Mouse (Mus musculus): ENCODE measurements at regions not wholly inside any gene's neighbourhood (a gene's known extent, or its start where the extent isn't known, plus 50 kb on each side); places are given as distances from the start of the nearest gene placed in this dataset.

DNA sequence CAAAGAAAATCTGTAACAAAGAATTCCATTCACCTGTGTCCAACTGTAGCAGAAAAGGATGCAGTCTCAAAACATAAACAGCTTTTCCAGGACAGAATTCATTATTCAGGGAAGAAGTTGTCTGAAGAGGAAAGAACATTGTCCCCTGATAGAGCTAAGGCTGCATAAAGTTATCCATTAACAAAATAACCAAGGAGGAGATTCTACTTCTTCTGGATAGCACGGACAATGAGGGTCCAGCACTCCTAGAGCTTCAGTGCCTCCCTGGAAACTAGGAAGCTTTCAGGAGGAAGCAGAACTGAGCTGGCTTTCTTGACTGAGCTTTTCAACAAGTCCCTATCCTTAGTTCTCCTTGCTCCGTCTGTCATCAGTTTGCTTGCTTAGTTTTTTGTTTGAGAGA, 55.2 kb upstream of the Egfr start:
- dilution Hi-C loops (cut with MboI; ENCODE audit: extremely low pct_ligation_motif_present, extremely low pct_unique_long_range_greater_than_20kb, low sequenced_read_pairs) (no loop called here), in situ Hi-C loops (cut with MboI; ENCODE audit: low pct_ligation_motif_present, low pct_unique_long_range_greater_than_20kb, low sequenced_read_pairs) (no loop called here)
- Histone ChIP-seq H3K9ac (ENCODE audit: insufficient read depth, low read depth) (no peak overlapping the region), H3K79me2 (replicated peaks; ENCODE audit: control insufficient read depth, extremely low read depth, insufficient read depth, poor library complexity, severe bottlenecking) (no peaks in the 10 kb centered on the region), H3K4me1 (ENCODE audit: control insufficient read depth in 1 of 2, insufficient read depth in 2 of 2) (peaks cover 4 to 11% of the 10 kb centered on the region in 2 experiments; a peak in 2 of 4 replicates), H3K36me3 (replicated peaks in 1 of 2; ENCODE audit: control insufficient read depth in 1 of 2, insufficient read depth in 1 of 2, low read length in 1 of 2) (no peaks in the 10 kb centered on the region), H3K9me3 (replicated peaks; ENCODE audit: low read length) (no peaks in the 10 kb centered on the region), H3K27me3 (replicated peaks) (no peaks in the 10 kb centered on the region), H3K27ac (ENCODE audit: insufficient read depth, low read depth) (no peak overlapping the region), H3K4me3 (replicated peaks in 1 of 3; ENCODE audit: low read depth in 2 of 3, low read length in 2 of 3, poor library complexity in 1 of 3) (no peak overlapping the region), H3K4me2 (ENCODE audit: insufficient read depth, low read depth, poor library complexity, severe bottlenecking) (no peak overlapping the region)
- TF ChIP-seq ZC3H11A (IDR thresholded peaks at IDR 0.05; ENCODE audit: low read depth, low read length) = no peak
- TF ChIP-seq TCF12 (IDR thresholded peaks at IDR 0.05; ENCODE audit: low read depth, low read length) = no peak
- TF ChIP-seq HCFC1 (IDR thresholded peaks at IDR 0.05; ENCODE audit: low read depth, low read length) = no peak
- no peak for TF ChIP-seq CHD1 (IDR thresholded peaks at IDR 0.05; ENCODE audit: low read depth, low read length)
- TF ChIP-seq POLR2A (IDR thresholded peaks at IDR 0.05; ENCODE audit: low read depth, low read length) = no peak
- TF ChIP-seq TBP (conservative IDR thresholded peaks at IDR 0.05; ENCODE audit: low read depth, low read length) = no peak
- TF ChIP-seq MYC (IDR thresholded peaks at IDR 0.05; ENCODE audit: low read depth, low read length) = no peak
- TF ChIP-seq MXI1 (IDR thresholded peaks at IDR 0.05; ENCODE audit: low read depth, low read length) = no peak
- TF ChIP-seq MAX (IDR thresholded peaks at IDR 0.05; ENCODE audit: low read length) = no peak
- no peak for TF ChIP-seq ZKSCAN1 (IDR thresholded peaks at IDR 0.05; ENCODE audit: borderline replicate concordance, low read depth, low read length)
- TF ChIP-seq JUN (IDR thresholded peaks at IDR 0.05; ENCODE audit: insufficient read depth, low read depth, low read length) = no peak
- no peak for TF ChIP-seq RCOR1 (conservative IDR thresholded peaks at IDR 0.05; ENCODE audit: low read depth, low read length)
- no peak for DNase-seq (ENCODE audit: extremely low read depth)

DNA sequence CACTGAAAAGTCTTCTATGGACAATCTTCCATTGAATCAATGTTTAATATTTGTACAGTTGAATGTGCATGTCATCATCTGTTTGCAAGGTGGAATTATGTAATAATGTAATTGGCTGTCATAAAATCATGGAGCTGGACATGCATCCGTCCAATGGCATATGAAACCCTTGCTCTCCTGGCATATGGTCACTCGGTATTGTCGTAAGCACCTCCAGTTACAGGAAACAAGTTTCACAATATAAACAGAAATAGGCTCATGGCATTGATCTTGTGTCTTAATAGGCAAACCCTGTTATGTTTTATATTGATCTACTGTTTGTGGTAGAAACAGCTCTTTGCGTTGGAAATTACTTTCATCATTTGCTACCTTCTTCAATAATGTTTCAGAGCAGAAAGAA, 50.2 kb upstream of the Egfr start:
- no peaks in the 10 kb centered on the region for H3K36me3 ChIP-seq (replicated peaks in 1 of 2; ENCODE audit: control insufficient read depth in 1 of 2, insufficient read depth in 1 of 2, low read length in 1 of 2)
- no peak overlapping the region for H3K4me2 ChIP-seq (ENCODE audit: insufficient read depth, low read depth, poor library complexity, severe bottlenecking)
- no peak for DNase-seq (ENCODE audit: extremely low read depth)
- no peaks in the 10 kb centered on the region for H3K27me3 ChIP-seq (replicated peaks)
- H3K9ac ChIP-seq (ENCODE audit: insufficient read depth, low read depth) = no peak overlapping the region
- no peaks in the 10 kb centered on the region for H3K9me3 ChIP-seq (replicated peaks; ENCODE audit: low read length)
- no peaks in the 10 kb centered on the region for H3K79me2 ChIP-seq (replicated peaks; ENCODE audit: control insufficient read depth, extremely low read depth, insufficient read depth, poor library complexity, severe bottlenecking)
- TF ChIP-seq MAZ (IDR thresholded peaks at IDR 0.05; ENCODE audit: low read depth, low read length) (no peak), EP300 (IDR thresholded peaks at IDR 0.05; ENCODE audit: low read length) (no peak), MXI1 (IDR thresholded peaks at IDR 0.05; ENCODE audit: low read depth, low read length) (no peak), TBP (conservative IDR thresholded peaks at IDR 0.05; ENCODE audit: low read depth, low read length) (no peak), PAX5 (IDR thresholded peaks at IDR 0.05; ENCODE audit: low read length) (no peak), USF2 (conservative IDR thresholded peaks at IDR 0.05; ENCODE audit: low read depth, low read length) (no peak), RAD21 (IDR thresholded peaks at IDR 0.05; ENCODE audit: low read depth, low read length) (no peak), NRF1 (IDR thresholded peaks at IDR 0.05; ENCODE audit: low read depth, low read length) (no peak), CHD2 (IDR thresholded peaks at IDR 0.05; ENCODE audit: low read length) (no peak), E2F4 (IDR thresholded peaks at IDR 0.05; ENCODE audit: insufficient replicate concordance, low read depth, low read length) (no peak), ZKSCAN1 (IDR thresholded peaks at IDR 0.05; ENCODE audit: borderline replicate concordance, low read depth, low read length) (no peak), MAFK (IDR thresholded peaks at IDR 0.05; ENCODE audit: insufficient replicate concordance, low read length) (no peak), IRF4 (IDR thresholded peaks at IDR 0.05; ENCODE audit: low read depth, low read length) (no peak), NELFE (IDR thresholded peaks at IDR 0.05; ENCODE audit: low read depth, low read length) (no peak)
- in situ Hi-C loops (cut with MboI; ENCODE audit: low pct_ligation_motif_present, low pct_unique_long_range_greater_than_20kb, low sequenced_read_pairs) (no loop called here), dilution Hi-C loops (cut with MboI; ENCODE audit: extremely low pct_ligation_motif_present, extremely low pct_unique_long_range_greater_than_20kb, low sequenced_read_pairs) (no loop called here)
- H3K4me1 ChIP-seq (ENCODE audit: control insufficient read depth in 1 of 2, insufficient read depth in 2 of 2) = peaks cover 3 to 4% of the 10 kb centered on the region in 2 experiments; a peak in 1 of 4 replicates
- H3K4me3 ChIP-seq (replicated peaks in 1 of 3; ENCODE audit: low read depth in 2 of 3, low read length in 2 of 3, poor library complexity in 1 of 3) = no peak overlapping the region
- no peak overlapping the region for H3K27ac ChIP-seq (ENCODE audit: insufficient read depth, low read depth)
